Mouse (Mus musculus): ENCODE measurements at regions not wholly inside any gene's neighbourhood (a gene's known extent, or its start where the extent isn't known, plus 50 kb on each side); places are given as distances from the start of the nearest gene placed in this dataset.

DNA sequence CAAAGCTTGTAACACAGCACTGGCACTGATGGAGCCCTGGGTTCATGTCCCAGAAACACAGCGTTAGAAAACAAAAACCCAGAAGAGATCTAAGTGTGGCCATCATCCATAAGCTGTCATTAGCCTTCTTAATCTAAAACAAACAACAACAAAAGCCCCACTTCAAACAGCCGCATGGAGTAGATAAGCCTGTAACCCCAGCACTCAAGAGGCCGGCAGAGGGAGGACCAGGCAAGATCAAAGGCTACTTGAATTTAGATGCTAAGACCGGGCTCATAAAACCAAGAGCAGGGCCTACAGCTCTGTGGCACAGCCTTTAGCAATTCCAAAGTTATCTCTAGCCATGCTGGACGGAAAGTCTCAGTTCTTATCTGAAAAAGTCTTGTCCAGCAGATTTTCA is 215.4 kb upstream of the Mkln1 start:
- H3K79me2 ChIP-seq (ENCODE audit: control insufficient read depth, insufficient read depth), result peaks cover 24% of the 10 kb centered on the region
- H3K79me3 ChIP-seq (ENCODE audit: low read depth), result peaks cover 10% of the 10 kb centered on the region
- no peak overlapping the region for H3ac ChIP-seq (ENCODE audit: control insufficient read depth, insufficient read length, low read depth)
- no peak for TF ChIP-seq USF1 (IDR thresholded peaks at IDR 0.05; ENCODE audit: low read depth)
- no peak for TF ChIP-seq MYOG (IDR thresholded peaks at IDR 0.05; ENCODE audit: control insufficient read depth, extremely low read depth, insufficient read length)
- no peak for TF ChIP-seq CTCF (IDR thresholded peaks at IDR 0.05; ENCODE audit: control insufficient read depth, insufficient read depth, insufficient read length)
- TF ChIP-seq CEBPB (IDR thresholded peaks at IDR 0.05; ENCODE audit: low read depth), result no peak
- TF ChIP-seq MAX (IDR thresholded peaks at IDR 0.05), result no peak
- no peak for TF ChIP-seq FOSL1 (IDR thresholded peaks at IDR 0.05; ENCODE audit: insufficient read depth, low read length, poor library complexity, severe bottlenecking)
- TF ChIP-seq MYOD1 (IDR thresholded peaks at IDR 0.05; ENCODE audit: control insufficient read depth, insufficient read length, low read depth), result no peak
- no peaks in the 10 kb centered on the region for H3K27me3 ChIP-seq (ENCODE audit: control insufficient read depth, insufficient read depth, insufficient read length)
- H3K4me3 ChIP-seq (ENCODE audit: insufficient read depth, poor library complexity, severe bottlenecking), result no peak overlapping the region
- peaks cover 20% of the 10 kb centered on the region for H3K36me3 ChIP-seq (ENCODE audit: control insufficient read depth, insufficient read depth)

- no peaks in the 10 kb centered on the region for H3K27me3 ChIP-seq (ENCODE audit: control insufficient read depth, insufficient read depth, insufficient read length)
- peaks cover 22% of the 10 kb centered on the region for H3K36me3 ChIP-seq (ENCODE audit: control insufficient read depth, insufficient read depth)
- H3K4me3 ChIP-seq (ENCODE audit: insufficient read depth, poor library complexity, severe bottlenecking), result no peak overlapping the region
- TF ChIP-seq CTCF (IDR thresholded peaks at IDR 0.05; ENCODE audit: control insufficient read depth, insufficient read depth, insufficient read length) (no peak), MYOD1 (IDR thresholded peaks at IDR 0.05; ENCODE audit: control insufficient read depth, insufficient read length, low read depth) (no peak), FOSL1 (IDR thresholded peaks at IDR 0.05; ENCODE audit: insufficient read depth, low read length, poor library complexity, severe bottlenecking) (no peak), CEBPB (IDR thresholded peaks at IDR 0.05; ENCODE audit: low read depth) (no peak), MAX (IDR thresholded peaks at IDR 0.05) (no peak), USF1 (IDR thresholded peaks at IDR 0.05; ENCODE audit: low read depth) (no peak), MYOG (IDR thresholded peaks at IDR 0.05; ENCODE audit: control insufficient read depth, extremely low read depth, insufficient read length) (no peak)
- peaks cover 24% of the 10 kb centered on the region for H3K79me2 ChIP-seq (ENCODE audit: control insufficient read depth, insufficient read depth)
- no peak overlapping the region for H3ac ChIP-seq (ENCODE audit: control insufficient read depth, insufficient read length, low read depth)
- H3K79me3 ChIP-seq (ENCODE audit: low read depth), result peaks cover 15% of the 10 kb centered on the region
Observed at GRCm38 (mm10) chr6:31184554-31184953, 214.0 kb upstream of the Mkln1 start.

- Histone ChIP-seq H3K79me3 (ENCODE audit: low read depth) (peaks cover 15% of the 10 kb centered on the region), H3K79me2 (ENCODE audit: control insufficient read depth, insufficient read depth) (peaks cover 24% of the 10 kb centered on the region), H3K4me3 (ENCODE audit: insufficient read depth, poor library complexity, severe bottlenecking) (no peak overlapping the region), H3K27me3 (ENCODE audit: control insufficient read depth, insufficient read depth, insufficient read length) (no peaks in the 10 kb centered on the region), H3ac (ENCODE audit: control insufficient read depth, insufficient read length, low read depth) (no peak overlapping the region), H3K36me3 (ENCODE audit: control insufficient read depth, insufficient read depth) (peaks cover 19% of the 10 kb centered on the region)
- no peak for TF ChIP-seq FOSL1 (IDR thresholded peaks at IDR 0.05; ENCODE audit: insufficient read depth, low read length, poor library complexity, severe bottlenecking)
- TF ChIP-seq MAX (IDR thresholded peaks at IDR 0.05), result no peak
- no peak for TF ChIP-seq MYOD1 (IDR thresholded peaks at IDR 0.05; ENCODE audit: control insufficient read depth, insufficient read length, low read depth)
- no peak for TF ChIP-seq CEBPB (IDR thresholded peaks at IDR 0.05; ENCODE audit: low read depth)
- TF ChIP-seq USF1 (IDR thresholded peaks at IDR 0.05; ENCODE audit: low read depth), result no peak
- no peak for TF ChIP-seq MYOG (IDR thresholded peaks at IDR 0.05; ENCODE audit: control insufficient read depth, extremely low read depth, insufficient read length)
- no peak for TF ChIP-seq CTCF (IDR thresholded peaks at IDR 0.05; ENCODE audit: control insufficient read depth, insufficient read depth, insufficient read length)
Observed at GRCm38 (mm10) chr6:31185151-31185550, 213.4 kb upstream of the Mkln1 start.

- Histone ChIP-seq H3K4me3 (ENCODE audit: insufficient read depth, poor library complexity, severe bottlenecking) (no peak overlapping the region), H3K79me3 (ENCODE audit: low read depth) (peaks cover 15% of the 10 kb centered on the region), H3ac (ENCODE audit: control insufficient read depth, insufficient read length, low read depth) (no peak overlapping the region), H3K36me3 (ENCODE audit: control insufficient read depth, insufficient read depth) (peaks cover 7% of the 10 kb centered on the region), H3K27me3 (ENCODE audit: control insufficient read depth, insufficient read depth, insufficient read length) (no peaks in the 10 kb centered on the region), H3K79me2 (ENCODE audit: control insufficient read depth, insufficient read depth) (peaks cover 19% of the 10 kb centered on the region)
- no peak for TF ChIP-seq CEBPB (IDR thresholded peaks at IDR 0.05; ENCODE audit: low read depth)
- no peak for TF ChIP-seq MAX (IDR thresholded peaks at IDR 0.05)
- no peak for TF ChIP-seq MYOG (IDR thresholded peaks at IDR 0.05; ENCODE audit: control insufficient read depth, extremely low read depth, insufficient read length)
- TF ChIP-seq MYOD1 (IDR thresholded peaks at IDR 0.05; ENCODE audit: control insufficient read depth, insufficient read length, low read depth), result no peak
- TF ChIP-seq CTCF (IDR thresholded peaks at IDR 0.05; ENCODE audit: control insufficient read depth, insufficient read depth, insufficient read length), result no peak
- TF ChIP-seq FOSL1 (IDR thresholded peaks at IDR 0.05; ENCODE audit: insufficient read depth, low read length, poor library complexity, severe bottlenecking), result no peak
- TF ChIP-seq USF1 (IDR thresholded peaks at IDR 0.05; ENCODE audit: low read depth), result no peak
Observed at GRCm38 (mm10) chr6:31188066-31188465, 210.5 kb upstream of the Mkln1 start.

- H3K79me2 ChIP-seq (ENCODE audit: control insufficient read depth, insufficient read depth), result peaks cover 19% of the 10 kb centered on the region
- no peaks in the 10 kb centered on the region for H3K27me3 ChIP-seq (ENCODE audit: control insufficient read depth, insufficient read depth, insufficient read length)
- H3K4me3 ChIP-seq (ENCODE audit: insufficient read depth, poor library complexity, severe bottlenecking), result no peak overlapping the region
- no peak for TF ChIP-seq MYOD1 (IDR thresholded peaks at IDR 0.05; ENCODE audit: control insufficient read depth, insufficient read length, low read depth)
- peaks cover 12% of the 10 kb centered on the region for H3K36me3 ChIP-seq (ENCODE audit: control insufficient read depth, insufficient read depth)
- H3K79me3 ChIP-seq (ENCODE audit: low read depth), result peaks cover 15% of the 10 kb centered on the region
- H3ac ChIP-seq (ENCODE audit: control insufficient read depth, insufficient read length, low read depth), result no peak overlapping the region
Observed at GRCm38 (mm10) chr6:31189060-31189459, 209.5 kb upstream of the Mkln1 start.

GRCm38 (mm10) chr6:31190070-31190469 is 208.5 kb upstream of the Mkln1 start:
- Histone ChIP-seq H3K4me3 (ENCODE audit: insufficient read depth, poor library complexity, severe bottlenecking) (no peak overlapping the region), H3K36me3 (ENCODE audit: control insufficient read depth, insufficient read depth) (peaks cover 17% of the 10 kb centered on the region), H3K79me2 (ENCODE audit: control insufficient read depth, insufficient read depth) (peaks cover 17% of the 10 kb centered on the region), H3K27me3 (ENCODE audit: control insufficient read depth, insufficient read depth, insufficient read length) (no peaks in the 10 kb centered on the region), H3K79me3 (ENCODE audit: low read depth) (peaks cover 13% of the 10 kb centered on the region), H3ac (ENCODE audit: control insufficient read depth, insufficient read length, low read depth) (no peak overlapping the region)
- no peak for TF ChIP-seq CTCF (IDR thresholded peaks at IDR 0.05; ENCODE audit: control insufficient read depth, insufficient read depth, insufficient read length)

Measured in C2C12 (cell line).